Mouse (Mus musculus) Patski (cell line): ENCODE data around the gene Ptx3. TPM values are rescaled to one million over a fixed set of nuclear protein-coding genes. Genes with fewer than 3 reads are reported as not detected.

Experiments used
- ATAC-seq: fragments of 100-300 bp; one replicate; pipeline ENCODE4 v1.8.0; 2021
- CTCF ChIA-PET: fragments of 350-600 bp; sonication (Branson Sonifier 250); formaldehyde crosslinking; loops from one replicate; lab custom pipeline; 2022; ENCODE audit warnings: inconsistent platforms; lab: Charles Lee
- POLR2A ChIA-PET: fragments of 350-600 bp; sonication (Branson Sonifier 250); formaldehyde crosslinking; loops from one replicate; lab custom pipeline; 2022; ENCODE audit warnings: antibody characterized with exemption, inconsistent platforms; lab: Charles Lee
- DNase-seq: peaks from one replicate; pipeline ENCODE4 v3.0.0-alpha.2; 2011; ENCODE audit warnings: low read depth, low spot score
- H3K27me3 ChIP-seq: fragments of 371-371 bp; one replicate; pipeline ENCODE4 v1.5.1; 2021
- CTCF ChIP-seq: fragments of 100-300 bp; IDR thresholded peaks from one replicate; pipeline ENCODE4 v1.5.1; 2021
- in situ Hi-C: fragments of 300-500 bp; cut with MboI; formaldehyde crosslinking; loops from 3 replicates; pipeline ENCODE4 v1.11.1; 2018; ENCODE audit warnings: low pct_unique_long_range_greater_than_20kb, mixed read lengths
- polyA plus RNA-seq: library from polyadenylated mRNA; unstranded; gene quantifications from one replicate; pipeline ENCODE4 v1.2.3, GENCODE M21; 2021

The Ptx3 gene
- 0.58 TPM for polyA plus RNA-seq

- DNase-seq (no peak), ATAC-seq (no peak)
- TF ChIP-seq CTCF, result no peak
- in situ Hi-C loops, result no loop called here
- H3K27me3 ChIP-seq, result no peaks in the 10 kb centered on the region
- ChIA-PET CTCF (interaction anchor here (1.4 to 8.9 kb wide), 3 partner anchors 10 to 16 kb away, joined by 3 to 73 read pairs (median 4); no protein-coding TSS in a partner anchor), POLR2A (no interaction called here)
These were observed at the start of gene Ptx3 for GRCm38 (mm10) chr3:66219655-66220191. Gene Ptx3, plus strand, starts transcription at chr3:66219910.

DNA sequence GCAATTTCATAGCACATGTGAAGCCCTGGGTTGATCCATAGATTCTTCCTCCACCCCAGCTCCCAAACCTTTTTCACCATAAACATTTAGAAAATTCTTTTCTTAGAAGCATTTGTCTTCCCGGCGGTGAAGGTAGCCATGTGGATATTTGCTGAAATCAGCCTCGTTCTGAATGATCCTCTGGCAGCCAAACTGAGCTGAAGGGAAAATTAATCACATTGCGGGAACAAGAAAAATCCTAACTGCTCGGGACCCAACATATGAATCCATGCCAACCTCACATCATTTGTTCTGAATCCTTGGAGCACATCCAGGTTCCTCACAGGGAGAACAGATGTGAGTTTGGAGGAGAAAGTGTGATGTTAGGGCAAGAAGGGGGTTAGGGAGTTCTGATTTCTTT is 46.8 kb upstream of the Ptx3 start:
- in situ Hi-C loops, result no loop called here
- TF ChIP-seq CTCF, result no peak
- no peaks in the 10 kb centered on the region for H3K27me3 ChIP-seq
- ChIA-PET POLR2A (no interaction called here), CTCF (interaction anchor here (1.0 to 1.5 kb wide), 4 partner anchors 10 to 27 kb away, joined by 3 to 4 read pairs (median 3); no protein-coding TSS in a partner anchor)
- DNase-seq (no peak), ATAC-seq (no peak)

DNA sequence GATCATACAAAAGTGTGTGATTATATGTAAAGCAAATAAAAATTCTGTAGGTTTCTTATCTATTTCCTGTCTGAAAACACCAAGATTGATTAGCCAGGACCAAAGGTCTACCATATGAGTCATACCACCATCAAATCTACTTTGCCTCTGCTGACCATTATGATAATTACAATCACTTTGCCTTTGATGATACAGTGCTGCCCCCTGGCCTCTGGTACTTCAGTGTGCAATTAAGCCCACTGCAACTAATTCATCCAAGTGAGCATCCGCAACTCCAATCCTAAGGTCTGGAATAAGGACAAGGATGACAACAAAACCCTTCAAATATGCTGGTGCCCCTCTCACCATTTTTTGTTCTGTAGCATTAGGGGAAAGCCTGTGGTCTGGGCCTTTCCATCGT is 40.1 kb upstream of the Ptx3 start:
- CTCF ChIA-PET, result no interaction called here
- no peaks in the 10 kb centered on the region for H3K27me3 ChIP-seq
- POLR2A ChIA-PET, result no interaction called here
- no peak for DNase-seq
- peak; percentile 46 for TF ChIP-seq CTCF
- in situ Hi-C loops, result no loop called here
- no peak for ATAC-seq

GRCm38 (mm10) chr3:66193910-66194562 is 25.7 kb upstream of the Ptx3 start:
- in situ Hi-C loops, result no loop called here
- POLR2A ChIA-PET, result no interaction called here
- CTCF ChIA-PET, result interaction anchor here (1.1 kb wide), 1 partner anchor 75 kb away, joined by 3 read pairs; no protein-coding TSS in a partner anchor
- DNase-seq (no peak), ATAC-seq (no peak)
- no peak for TF ChIP-seq CTCF
- H3K27me3 ChIP-seq, result no peaks in the 10 kb centered on the region

GRCm38 (mm10) chr3:66208836-66209573 is 10.7 kb upstream of the Ptx3 start:
- in situ Hi-C loops, result no loop called here
- peak; percentile 95 for ATAC-seq
- CTCF ChIA-PET, result interaction anchor here (0.6 to 2.7 kb wide), 5 partner anchors 11 to 88 kb away, joined by 3 to 10 read pairs (median 3); partner anchors contain the start of genes Ptx3 and Veph1

GRCm38 (mm10) chr3:66213524-66213923 is 6.2 kb upstream of the Ptx3 start:
- ATAC-seq (no peak), DNase-seq (no peak)
- no peaks in the 10 kb centered on the region for H3K27me3 ChIP-seq
- no peak for TF ChIP-seq CTCF
- in situ Hi-C loops, result no loop called here
- POLR2A ChIA-PET, result no interaction called here
- CTCF ChIA-PET, result interaction anchor here (1.2 kb wide), 1 partner anchor 31 kb away, joined by 3 read pairs; no protein-coding TSS in a partner anchor

More at GRCm38 (mm10) chr3:66208836-66209573, 10.7 kb upstream of the Ptx3 start:
- no peaks in the 10 kb centered on the region for H3K27me3 ChIP-seq
- no peak for TF ChIP-seq CTCF
- DNase-seq, result peak; percentile 97
- POLR2A ChIA-PET, result no interaction called here

GRCm38 (mm10) chr3:66215759-66216158 is 4.0 kb upstream of the Ptx3 start:
- DNase-seq (peak; percentile 66), ATAC-seq (peak; percentile 98)
- no peaks in the 10 kb centered on the region for H3K27me3 ChIP-seq
- TF ChIP-seq CTCF, result no peak
- in situ Hi-C loops, result no loop called here
- ChIA-PET CTCF (interaction anchor here (1.5 kb wide), 1 partner anchor 77 kb away, joined by 3 read pairs; no protein-coding TSS in a partner anchor), POLR2A (no interaction called here)

GRCm38 (mm10) chr3:66220554-66221242 is 988 bp downstream of the Ptx3 start:
- ChIA-PET POLR2A (no interaction called here), CTCF (interaction anchor here (1.4 to 8.9 kb wide), 3 partner anchors 11 to 15 kb away, joined by 3 to 73 read pairs (median 4); no protein-coding TSS in a partner anchor)
- DNase-seq (no peak), ATAC-seq (no peak)
- no peak for TF ChIP-seq CTCF
- H3K27me3 ChIP-seq, result no peaks in the 10 kb centered on the region
- in situ Hi-C loops, result no loop called here

DNA sequence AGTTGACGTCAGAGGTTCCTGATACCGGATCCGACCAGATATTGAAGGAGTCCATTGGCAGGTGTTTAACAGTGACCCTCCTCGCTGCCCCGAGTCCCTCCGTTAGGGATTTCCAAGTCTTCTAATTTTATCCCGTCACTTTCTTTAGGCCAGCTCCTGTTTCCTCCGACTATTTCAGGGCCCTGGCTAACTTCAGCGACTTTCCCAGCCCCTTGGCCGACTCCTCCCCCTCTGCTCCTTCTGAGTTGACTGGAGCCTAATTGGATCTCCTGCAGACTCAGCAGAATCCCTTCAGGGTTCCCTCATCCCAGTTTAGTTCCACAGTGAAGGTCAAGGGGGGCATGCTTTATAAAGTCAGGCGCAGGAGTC is 1.5 kb downstream of the Ptx3 start:
- CTCF ChIA-PET, result interaction anchor here (1.4 to 8.9 kb wide), 3 partner anchors 12 to 15 kb away, joined by 3 to 73 read pairs (median 4); no protein-coding TSS in a partner anchor
- H3K27me3 ChIP-seq, result no peaks in the 10 kb centered on the region
- POLR2A ChIA-PET, result no interaction called here
- DNase-seq (no peak), ATAC-seq (no peak)
- in situ Hi-C loops, result no loop called here
- no peak for TF ChIP-seq CTCF
